Mouse (Mus musculus) hindbrain, postnatal 0 days (tissue): ENCODE measurements at regions not wholly inside any gene's neighbourhood (a gene's known extent, or its start where the extent isn't known, plus 50 kb on each side); places are given as distances from the start of the nearest gene placed in this dataset.
"Not testable (repeated sequence)": the region's sequence is repeated elsewhere in the genome, so short reads cannot be mapped to it uniquely, and the experiment has no call there.

Experiments used
- ATAC-seq: fragments of 200-750 bp; cut with Nextera tagmentation; 2 replicates; pipeline ENCODE4 v1.8.0; 2017; ENCODE audit warnings: mild to moderate bottlenecking, moderate TSS enrichment, moderate library complexity
- DNase-seq: peaks from one replicate; pipeline ENCODE4 v3.0.0-alpha.2; 2015; ENCODE audit warnings: low spot score
- H3K27ac ChIP-seq: fragments of 300-500 bp; sonication (generic); 2 replicates; pipeline ENCODE4 v1.5.1; 2014; ENCODE audit warnings: mild to moderate bottlenecking
- H3K27me3 ChIP-seq: fragments of 300-500 bp; sonication (generic); 2 replicates; pipeline ENCODE4 v1.6.1; 2014; ENCODE audit warnings: low read length, mixed read lengths; ENCODE audit not compliant: insufficient read depth
- H3K36me3 ChIP-seq: fragments of 300-500 bp; sonication (generic); 2 replicates; pipeline ENCODE4 v1.6.1; 2014; ENCODE audit warnings: low read length, mixed read lengths; ENCODE audit not compliant: insufficient read depth
- H3K4me1 ChIP-seq: fragments of 300-500 bp; sonication (generic); 2 replicates; pipeline ENCODE4 v1.6.1; 2014; ENCODE audit warnings: antibody characterized with exemption, low read length, mixed read lengths; ENCODE audit not compliant: insufficient read depth
- H3K4me2 ChIP-seq: fragments of 300-500 bp; sonication (generic); 2 replicates; pipeline ENCODE4 v1.6.1; 2014; ENCODE audit warnings: low read depth, mild to moderate bottlenecking, low read length, moderate library complexity, mixed read lengths
- H3K4me3 ChIP-seq: fragments of 300-500 bp; sonication (generic); 2 replicates; pipeline ENCODE4 v1.5.1; 2014; ENCODE audit warnings: low read length
- H3K9ac ChIP-seq: fragments of 300-500 bp; sonication (generic); replicated peaks from 2 replicates; pipeline ENCODE4 v1.6.1; 2014; ENCODE audit warnings: mild to moderate bottlenecking, low read length, moderate library complexity, mixed read lengths
- H3K9me3 ChIP-seq: fragments of 300-500 bp; sonication (generic); 2 replicates; pipeline ENCODE4 v1.6.1; 2016; ENCODE audit warnings: low read length, mixed read lengths
- CTCF ChIP-seq: IDR thresholded peaks from 2 replicates; pipeline ENCODE4 v1.5.1; 2016; ENCODE audit warnings: antibody characterized with exemption, control low read depth, low read depth
- WGBS: fragments of 180-500 bp; shearing (Covaris S2); extraction: QIAGEN DNeasy Blood & Tissue Kit; methylation state at CpG from one replicate; pipeline ENCODE4 v1.1.7; 2014; 5-methylcytosine and 5-hydroxymethylcytosine counted together

DNA sequence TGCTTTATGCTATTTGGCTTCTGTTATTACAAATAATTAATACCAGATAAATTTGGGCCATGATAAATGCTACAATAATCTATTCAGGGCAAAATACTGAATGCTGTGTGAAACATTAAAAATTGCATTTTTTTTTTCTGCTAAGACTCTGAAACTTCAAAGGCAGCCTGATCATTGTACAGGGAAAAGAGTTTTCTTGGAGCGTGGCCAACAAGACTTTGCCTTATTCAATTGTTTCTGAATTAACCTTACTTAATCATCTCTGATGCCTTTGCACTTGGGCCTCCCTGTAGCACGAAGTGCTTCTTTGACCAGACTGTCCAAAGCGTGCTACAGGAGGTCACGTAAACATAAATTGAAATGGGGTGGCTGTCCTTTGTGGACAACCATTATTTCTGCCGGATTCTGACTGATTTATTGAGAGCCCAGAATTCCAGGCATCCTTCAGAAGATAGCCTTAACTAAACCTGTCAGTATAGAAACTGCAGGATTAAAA lies 69.9 kb upstream of the Slc1a3 start:
- no peak for ATAC-seq

DNA sequence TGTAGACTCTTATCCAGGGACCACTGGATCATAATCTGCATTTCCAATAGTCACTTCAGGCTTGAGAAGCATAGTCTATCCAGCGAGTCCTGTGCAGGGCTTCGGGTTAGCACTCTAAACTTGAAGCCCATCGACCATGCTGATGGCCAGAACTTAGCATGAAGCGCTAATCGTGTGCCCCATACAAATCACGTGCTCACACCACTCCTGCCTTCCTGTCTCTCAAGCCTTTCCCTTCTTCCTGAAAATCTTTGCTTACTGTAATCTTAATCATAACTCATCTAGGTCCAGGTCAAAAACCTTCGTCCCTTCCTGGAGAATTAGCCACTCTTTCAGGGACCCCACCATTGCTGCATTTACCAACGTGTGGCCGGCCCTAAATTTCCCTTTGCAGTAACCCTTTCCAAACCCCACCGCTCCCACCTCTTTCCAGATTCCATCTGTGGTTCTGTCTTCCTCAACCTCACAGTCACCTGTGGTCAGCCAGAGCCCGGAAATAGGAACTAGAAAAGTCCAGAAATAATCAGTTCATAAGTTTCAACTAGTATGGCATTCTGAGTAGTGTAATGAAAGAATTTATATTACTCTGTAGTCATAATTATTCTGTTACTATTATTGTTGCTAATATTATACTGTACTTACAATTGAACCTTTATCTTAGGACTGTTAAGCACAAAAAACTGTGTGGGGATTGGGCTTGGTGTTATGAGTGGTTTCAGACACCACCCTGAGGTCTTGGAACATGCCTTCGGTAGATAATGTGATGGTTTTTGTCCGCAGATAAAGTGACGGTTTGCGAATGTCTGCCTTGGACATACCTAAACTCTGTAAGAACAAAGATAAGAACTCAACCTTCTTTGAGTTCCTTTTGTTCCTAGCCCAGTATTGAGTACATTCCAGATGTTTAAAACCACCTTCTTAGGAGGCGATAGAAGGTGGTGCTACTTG lies 57.3 kb upstream of the Slc1a3 start:
- no peak overlapping the region for H3K9ac ChIP-seq
- no peak overlapping the region for H3K4me2 ChIP-seq
- 94% methylated on average over 16 of the region's 16 CpGs for WGBS
- ATAC-seq: no peak
- H3K4me3 ChIP-seq: no peak overlapping the region
- no peak overlapping the region for H3K27ac ChIP-seq
- H3K27me3 ChIP-seq: no peaks in the 10 kb centered on the region
- no peaks in the 10 kb centered on the region for H3K36me3 ChIP-seq
- DNase-seq: no peak
- TF ChIP-seq CTCF: no peak
- no peaks in the 10 kb centered on the region for H3K4me1 ChIP-seq
- H3K9me3 ChIP-seq: no peaks in the 10 kb centered on the region

More for the DNA sequence above, 69.9 kb upstream of the Slc1a3 start:
- Histone ChIP-seq H3K36me3 (no peaks in the 10 kb centered on the region), H3K4me2 (no peak overlapping the region), H3K4me3 (no peak overlapping the region), H3K27me3 (no peaks in the 10 kb centered on the region), H3K4me1 (0 out of 2 replicates have a peak, but pooled peaks cover 14% of the 10 kb centered on the region), H3K9me3 (no peaks in the 10 kb centered on the region), H3K27ac (peak overlapping the region; percentile 75), H3K9ac (no peak overlapping the region)
- peak; percentile 31 for DNase-seq
- 39% methylated on average over 5 of the region's 5 CpGs for WGBS
- TF ChIP-seq CTCF: no peak

DNA sequence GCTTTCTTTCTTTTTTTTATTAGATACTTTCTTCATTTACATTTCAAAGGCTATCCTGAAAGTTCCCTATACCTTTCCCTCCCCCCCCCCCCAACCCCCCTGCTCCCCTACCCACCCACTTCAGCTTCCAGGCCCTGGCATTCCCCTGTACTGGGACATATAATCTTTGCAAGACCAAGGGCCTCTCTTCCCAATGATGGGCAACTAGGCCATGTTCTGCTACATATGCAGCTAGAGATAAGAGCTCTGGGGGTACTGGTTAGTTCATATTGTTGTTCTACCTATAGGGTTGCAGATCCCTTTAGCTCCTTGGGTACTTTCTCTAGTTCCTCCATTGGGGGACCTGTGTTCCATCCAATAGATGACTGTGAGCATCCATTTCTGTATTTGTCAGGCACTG lies 55.6 kb upstream of the Slc1a3 start:
- H3K36me3 ChIP-seq, H3K9ac ChIP-seq, H3K4me2 ChIP-seq, H3K27me3 ChIP-seq, H3K4me3 ChIP-seq, DNase-seq, H3K9me3 ChIP-seq, ATAC-seq, H3K27ac ChIP-seq, H3K4me1 ChIP-seq: not testable (repeated sequence)

DNA sequence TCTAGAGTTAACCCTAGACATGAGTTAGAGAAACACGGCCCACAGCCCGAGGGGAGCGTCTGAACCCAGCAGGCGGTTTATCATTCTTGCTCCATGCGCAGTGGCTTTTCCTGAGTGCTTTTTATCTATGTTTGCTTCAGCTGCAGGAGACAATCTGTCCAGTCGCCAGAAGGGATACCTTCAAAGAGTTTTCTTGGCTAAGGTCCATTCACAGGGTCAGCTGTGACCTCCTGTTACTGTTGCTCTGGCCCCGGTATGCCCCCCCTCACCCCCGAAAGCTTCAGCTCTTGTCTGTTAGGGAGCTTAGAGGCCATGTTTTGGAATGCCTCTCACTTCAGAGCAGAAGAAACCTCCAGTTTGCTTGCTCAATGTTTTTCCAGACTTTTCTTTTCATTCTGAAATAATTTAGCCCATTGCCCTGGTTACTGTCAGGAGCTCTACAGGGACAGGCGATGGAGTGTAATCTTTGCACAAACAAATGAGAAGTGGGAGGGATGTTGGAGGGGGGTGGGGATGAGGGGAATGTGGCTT lies 51.2 kb upstream of the Slc1a3 start:
- no peaks in the 10 kb centered on the region for H3K9me3 ChIP-seq
- ATAC-seq (peak; percentile 78), DNase-seq (peak; percentile 53)
- WGBS: 36% methylated on average over 9 of the region's 9 CpGs
- no peak for TF ChIP-seq CTCF
- no peak overlapping the region for H3K9ac ChIP-seq
- H3K4me1 ChIP-seq: no peaks in the 10 kb centered on the region
- H3K4me3 ChIP-seq: no peak overlapping the region
- no peaks in the 10 kb centered on the region for H3K27me3 ChIP-seq
- no peak overlapping the region for H3K27ac ChIP-seq
- H3K36me3 ChIP-seq: no peaks in the 10 kb centered on the region
- H3K4me2 ChIP-seq: no peak overlapping the region

DNA sequence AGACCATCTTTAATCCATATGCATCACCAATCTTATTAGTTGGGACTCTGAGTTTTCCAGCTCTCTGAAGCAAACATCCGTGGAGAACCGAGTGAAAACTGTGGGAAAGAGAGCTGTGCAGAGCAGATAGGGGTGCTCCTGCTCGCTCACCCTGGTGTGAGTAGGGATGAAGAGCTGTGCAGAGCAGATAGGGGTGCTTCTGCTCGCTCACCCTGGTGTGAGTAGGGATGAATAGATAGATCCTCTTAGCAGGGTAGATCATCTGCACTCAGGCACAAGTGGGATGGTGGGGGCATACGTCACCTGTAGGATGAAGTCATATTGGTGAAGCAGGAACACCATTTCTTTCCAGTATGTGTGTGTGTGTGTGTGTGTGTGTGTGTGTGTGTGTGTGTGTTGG lies 50.6 kb upstream of the Slc1a3 start:
- no peaks in the 10 kb centered on the region for H3K36me3 ChIP-seq
- no peaks in the 10 kb centered on the region for H3K4me1 ChIP-seq
- no peak overlapping the region for H3K27ac ChIP-seq
- no peak for TF ChIP-seq CTCF
- H3K4me3 ChIP-seq: no peak overlapping the region
- no peak for ATAC-seq
- no peaks in the 10 kb centered on the region for H3K9me3 ChIP-seq
- H3K9ac ChIP-seq: no peak overlapping the region
- 80% methylated on average over 5 of the region's 5 CpGs for WGBS
- DNase-seq: no peak
- no peaks in the 10 kb centered on the region for H3K27me3 ChIP-seq
- no peak overlapping the region for H3K4me2 ChIP-seq
